Mouse (Mus musculus): ENCODE data around the gene Fam118b.

The Fam118b gene

GRCm38 (mm10) chr9:35264509-35264908, 3.1 kb downstream of the Fam118b start:
- no peak for DNase-seq (ENCODE audit: low read depth, low spot score)

GRCm38 (mm10) chr9:35263431-35263830, 4.2 kb downstream of the Fam118b start:
- no peak for DNase-seq (ENCODE audit: low read depth, low spot score)

- no peak for DNase-seq (ENCODE audit: low read depth, low spot score)
Measured at GRCm38 (mm10) chr9:35262418-35262817, 5.2 kb downstream of the Fam118b start.

- no peak for DNase-seq (ENCODE audit: low read depth, low spot score)
Measured at GRCm38 (mm10) chr9:35257365-35257764, 10.2 kb downstream of the Fam118b start.

GRCm38 (mm10) chr9:35249476-35249875, 18.1 kb downstream of the Fam118b start:
- DNase-seq (ENCODE audit: low read depth, low spot score): no peak

- no peak for DNase-seq (ENCODE audit: low read depth, low spot score)
Measured at GRCm38 (mm10) chr9:35247405-35247804, 20.2 kb downstream of the Fam118b start.

GRCm38 (mm10) chr9:35239734-35240133, 27.9 kb downstream of the Fam118b start:
- no peak for DNase-seq (ENCODE audit: low read depth, low spot score)

GRCm38 (mm10) chr9:35238915-35239571, 28.6 kb downstream of the Fam118b start:
- no peak for DNase-seq (ENCODE audit: low read depth, low spot score)

GRCm38 (mm10) chr9:35238371-35238770, 29.2 kb downstream of the Fam118b start:
- no peak for DNase-seq (ENCODE audit: low read depth, low spot score)

- no peak for DNase-seq (ENCODE audit: low read depth, low spot score)
Measured at GRCm38 (mm10) chr9:35235996-35236395, 31.6 kb downstream of the Fam118b start.

- DNase-seq (ENCODE audit: low read depth, low spot score): no peak
Measured at GRCm38 (mm10) chr9:35228671-35229070, 38.9 kb downstream of the Fam118b start.

GRCm38 (mm10) chr9:35223466-35223865, 44.1 kb downstream of the Fam118b start:
- no peak for DNase-seq (ENCODE audit: low read depth, low spot score)

GRCm38 (mm10) chr9:35217963-35218362, 49.6 kb downstream of the Fam118b start:
- no peak for DNase-seq (ENCODE audit: low read depth, low spot score)

- DNase-seq (ENCODE audit: low read depth, low spot score): no peak
Measured at GRCm38 (mm10) chr9:35211573-35212511, 55.8 kb downstream of the Fam118b start.

GRCm38 (mm10) chr9:35210542-35211474, 56.8 kb downstream of the Fam118b start, which contains the start of gene Foxred1:
Gene Foxred1, minus strand, starts transcription at chr9:35211055.
- peak; percentile 97 for DNase-seq (ENCODE audit: low read depth, low spot score)

GRCm38 (mm10) chr9:35204421-35204820, 63.2 kb downstream of the Fam118b start:
- DNase-seq (ENCODE audit: low read depth, low spot score): no peak

- no peak for DNase-seq (ENCODE audit: low read depth, low spot score)
Measured at GRCm38 (mm10) chr9:35203536-35203935, 64.1 kb downstream of the Fam118b start.

- DNase-seq (ENCODE audit: low read depth, low spot score): no peak
Measured at GRCm38 (mm10) chr9:35200529-35201060, 67.0 kb downstream of the Fam118b start.

- peak; percentile 65 for DNase-seq (ENCODE audit: low read depth, low spot score)
Measured at GRCm38 (mm10) chr9:35199772-35200471, 67.7 kb downstream of the Fam118b start, which contains the start of the genes Srpr and Tirap. Gene Srpr, plus strand, starts transcription at chr9:35200175. Gene Tirap, minus strand, starts transcription at chr9:35200291.

GRCm38 (mm10) chr9:35198945-35199771, 68.4 kb downstream of the Fam118b start:
- DNase-seq (ENCODE audit: low read depth, low spot score): no peak
